19 mouse cellular contexts compared by ENCODE assay signal in the genomic region with DNA sequence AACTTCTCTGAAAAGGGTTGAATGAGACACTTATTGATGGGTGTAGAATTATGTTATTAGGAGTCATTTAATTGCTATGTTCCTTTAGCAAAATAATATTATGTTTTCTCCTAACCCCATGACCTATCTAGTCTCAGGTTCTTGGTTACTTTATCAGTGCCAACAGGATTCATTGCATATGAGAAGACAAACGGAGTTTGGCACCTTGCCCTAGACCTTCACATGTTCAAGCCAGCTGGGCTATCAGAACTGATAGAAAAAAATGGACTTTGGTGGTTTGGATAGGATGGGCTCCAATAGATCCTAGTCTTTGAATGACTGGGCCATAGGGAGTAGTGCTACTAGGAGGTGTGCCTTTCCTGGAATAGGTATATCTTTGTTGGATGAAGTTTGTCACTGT.
DNase-seq lines count a peak whose midpoint lies in the region; ATAC-seq and TF ChIP-seq lines count a peak whose summit lies in the region.
"Had no signal": no experiment of that assay in that cellular context is flagged by ENCODE, and none has a peak within 500 bp of the region (broad histone marks: within the 10 kb centered on the region; RNA-seq: fewer than 3 reads in every experiment).

No protein-coding gene starts in this region.

- H3K27ac ChIP-seq in cerebellum, adult 2 months (ENCODE audit: insufficient read depth, low read length), result no peak overlapping the region
- H3K27ac ChIP-seq in stomach, postnatal 0 days (replicated peaks), result no peak overlapping the region
- H3K27ac ChIP-seq: embryonic facial prominence, embryonic 13.5 days; forebrain, embryonic 12.5 days; heart, embryonic 10.5 days; hindbrain, embryonic 12.5 days; hindbrain, postnatal 0 days had no signal

- DNase-seq in cerebellum, adult 11 months, result peak; percentile 4
- peak; percentile 4 to 28 for DNase-seq in cerebellum, adult 2 months
- peak; percentile 76 to 78 for DNase-seq in cerebellum, postnatal 10 days
- no peak for DNase-seq in kidney, postnatal 14 days
- DNase-seq in stomach, postnatal 0 days (ENCODE audit: low spot score), result no peak
- no peak for DNase-seq in urinary bladder, adult 2 months (ENCODE audit: low spot score)
- DNase-seq: adrenal gland, postnatal 10 days; gastrocnemius, postnatal 10 days; heart, adult 18-20 months; heart, postnatal 10 days; heart, postnatal 4 days; kidney, adult 11 months had no signal

- no peak for TF ChIP-seq POLR2A in cerebellum, adult 2 months (IDR thresholded peaks at IDR 0.05; ENCODE audit: borderline replicate concordance, insufficient read depth, low read length)

- no peak overlapping the region for H3K4me3 ChIP-seq in cerebellum, adult 2 months (replicated peaks; ENCODE audit: insufficient read depth, low read depth, low read length)
- no peak overlapping the region for H3K4me3 ChIP-seq in stomach, postnatal 0 days (ENCODE audit: low read depth, low read length)
- H3K4me3 ChIP-seq: embryonic facial prominence, embryonic 13.5 days; forebrain, embryonic 12.5 days; heart, embryonic 10.5 days; hindbrain, embryonic 12.5 days had no signal

- TF ChIP-seq EP300 in stomach, postnatal 0 days (optimal IDR thresholded peaks at IDR 0.05), result no peak

- no peak overlapping the region for H3K4me2 ChIP-seq in stomach, postnatal 0 days (replicated peaks; ENCODE audit: low read depth)
- H3K4me2 ChIP-seq: embryonic facial prominence, embryonic 13.5 days; forebrain, embryonic 12.5 days; hindbrain, embryonic 12.5 days had no signal

- H3K4me1 ChIP-seq in cerebellum, adult 2 months (ENCODE audit: control insufficient read depth, insufficient read depth, low read length), result no peaks in the 10 kb centered on the region
- H3K4me1 ChIP-seq in stomach, postnatal 0 days (replicated peaks; ENCODE audit: control insufficient read depth, insufficient read depth), result no peaks in the 10 kb centered on the region
- H3K4me1 ChIP-seq: embryonic facial prominence, embryonic 13.5 days; forebrain, embryonic 12.5 days; heart, embryonic 10.5 days; hindbrain, embryonic 12.5 days had no signal

- no peak for ATAC-seq in cerebellum, adult (ENCODE audit: insufficient number of reproducible peaks, low FRiP score, low TSS enrichment)
- ATAC-seq in stomach, postnatal 0 days (ENCODE audit: low FRiP score, low TSS enrichment), result no peak
- ATAC-seq: forebrain, embryonic 16.5 days; hindbrain, postnatal 0 days had no signal

- no peaks in the 10 kb centered on the region for H3K27me3 ChIP-seq in cerebellum, adult 2 months (ENCODE audit: control insufficient read depth, insufficient read depth, low read length)
- H3K27me3 ChIP-seq in stomach, postnatal 0 days (ENCODE audit: control insufficient read depth, insufficient read depth, low read length), result no peaks in the 10 kb centered on the region
- H3K27me3 ChIP-seq: embryonic facial prominence, embryonic 13.5 days; forebrain, embryonic 12.5 days; hindbrain, embryonic 12.5 days had no signal

- no peaks in the 10 kb centered on the region for H3K36me3 ChIP-seq in stomach, postnatal 0 days (ENCODE audit: control insufficient read depth, insufficient read depth, low read length)
- H3K36me3 ChIP-seq: embryonic facial prominence, embryonic 13.5 days; forebrain, embryonic 12.5 days; heart, embryonic 10.5 days; hindbrain, embryonic 12.5 days had no signal

- TF ChIP-seq CTCF in cerebellum, adult 2 months (IDR thresholded peaks at IDR 0.05; ENCODE audit: borderline replicate concordance, insufficient read depth, low read depth, low read length), result no peak
- no peak for TF ChIP-seq CTCF in stomach, postnatal 0 days (IDR thresholded peaks at IDR 0.05; ENCODE audit: low read depth)

- H3K9ac ChIP-seq in stomach, postnatal 0 days (ENCODE audit: low read length), result no peak overlapping the region
- H3K9ac ChIP-seq: embryonic facial prominence, embryonic 13.5 days; forebrain, embryonic 12.5 days; hindbrain, embryonic 12.5 days had no signal

- 9% methylated on average over 1 of the region's 1 CpGs for WGBS in cerebellum, adult 2 months
- WGBS in stomach, postnatal 0 days, result 55% methylated on average over 1 of the region's 1 CpGs

- no peaks in the 10 kb centered on the region for H3K9me3 ChIP-seq in stomach, postnatal 0 days (ENCODE audit: control insufficient read depth, low read length)
- H3K9me3 ChIP-seq: embryonic facial prominence, embryonic 13.5 days; forebrain, embryonic 12.5 days; heart, embryonic 10.5 days; hindbrain, embryonic 12.5 days had no signal

Comparison
In these comparisons a context has a peak if more than half of its experiments do, and no peak if none do; other contexts are left out.
1. DNase-seq: peak in cerebellum, adult 11 months (single experiment), cerebellum, adult 2 months (2 of 2) and cerebellum, postnatal 10 days (2 of 2); none in kidney, postnatal 14 days (single experiment), stomach, postnatal 0 days (single experiment) and urinary bladder, adult 2 months (single experiment).